Mouse (Mus musculus) forebrain, postnatal 0 days (tissue): ENCODE measurements around the gene Clcn5. TPM values are rescaled to one million over a fixed set of nuclear protein-coding genes. Genes with fewer than 3 reads are reported as not detected.

Source experiments
- ATAC-seq: fragments of 200-750 bp; cut with Nextera tagmentation; 2 replicates; pipeline ENCODE4 v1.8.0; 2017; ENCODE audit warnings: mild to moderate bottlenecking, moderate library complexity
- DNase-seq: peaks from one replicate; pipeline ENCODE4 v3.0.0-alpha.2; 2015
- H3K27ac ChIP-seq: fragments of 300-500 bp; sonication (generic); 2 replicates; pipeline ENCODE4 v1.5.1; 2014; ENCODE audit warnings: low read depth, mild to moderate bottlenecking, antibody characterized with exemption, low read length, moderate library complexity, mixed read lengths
- H3K27me3 ChIP-seq: fragments of 300-500 bp; sonication (generic); 2 replicates; pipeline ENCODE4 v1.6.1; 2014; ENCODE audit warnings: mild to moderate bottlenecking, low read length, mixed read lengths; ENCODE audit not compliant: insufficient read depth
- H3K36me3 ChIP-seq: fragments of 300-500 bp; sonication (generic); 2 replicates; pipeline ENCODE4 v1.6.1; 2014; ENCODE audit warnings: mild to moderate bottlenecking, moderate library complexity; ENCODE audit not compliant: insufficient read depth
- H3K4me1 ChIP-seq: fragments of 300-500 bp; sonication (generic); 2 replicates; pipeline ENCODE4 v1.6.1; 2014; ENCODE audit warnings: antibody characterized with exemption; ENCODE audit not compliant: insufficient read depth
- H3K4me2 ChIP-seq: fragments of 300-500 bp; sonication (generic); 2 replicates; pipeline ENCODE4 v1.6.1; 2014; ENCODE audit warnings: low read depth, mild to moderate bottlenecking, moderate library complexity
- H3K4me3 ChIP-seq: fragments of 300-500 bp; sonication (generic); 2 replicates; pipeline ENCODE4 v1.5.1; 2014; ENCODE audit warnings: low read depth, low read length, mixed read lengths
- H3K9ac ChIP-seq: fragments of 300-500 bp; sonication (generic); 2 replicates; pipeline ENCODE4 v1.6.1; 2014; ENCODE audit warnings: mild to moderate bottlenecking
- H3K9me3 ChIP-seq: fragments of 300-500 bp; sonication (generic); 2 replicates; pipeline ENCODE4 v1.6.1; 2016; ENCODE audit warnings: low read length
- CTCF ChIP-seq: sonication (generic); IDR thresholded peaks from 2 replicates; pipeline ENCODE4 v1.5.1; 2016; ENCODE audit warnings: antibody characterized with exemption, control low read depth, low read depth
- WGBS: fragments of 180-500 bp; shearing (Covaris S2); extraction: QIAGEN DNeasy Blood & Tissue Kit; methylation state at CpG from one replicate; pipeline ENCODE4 v1.1.7; 2014; 5-methylcytosine and 5-hydroxymethylcytosine counted together
- microRNA counts: library from miRNA; unstranded; fragments of <30 nt; microRNA quantifications from one replicate; lab custom pipeline; 2015
- microRNA-seq, 2 experiments: library from miRNA; unstranded; fragments of <30 nt; microRNA quantifications; one replicate each; pipeline ENCODE4; 2016
- polyA plus RNA-seq: library from polyadenylated mRNA; unstranded; fragments of >200 nt; fragmentation: Nextera tagmentation; extraction: Ambion mirVana; gene quantifications from 2 replicates; pipeline ENCODE4 v1.2.1, GENCODE M21; 2015
- total RNA-seq: library from RNA; depleted of rRNA; stranded (reverse); fragments of >200 nt; gene quantifications from 2 replicates; pipeline ENCODE4 v1.2.3, GENCODE M21; 2014; rRNA removed

Clcn5 gene
- total and polyA plus RNA-seq, 2 experiments from 2014 or later: 3.9 to 20.9 TPM

- DNase-seq (no peak), ATAC-seq (no peak)
- Histone ChIP-seq H3K27ac (no peak overlapping the region), H3K9me3 (no peaks in the 10 kb centered on the region), H3K4me3 (no peak overlapping the region), H3K36me3 (peaks cover 12% of the 10 kb centered on the region; the same call in 1 of the 2 replicates), H3K9ac (no peak overlapping the region), H3K27me3 (no peaks in the 10 kb centered on the region), H3K4me1 (no peaks in the 10 kb centered on the region), H3K4me2 (no peak overlapping the region)
- 86% methylated on average over 3 of the region's 3 CpGs for WGBS
- TF ChIP-seq CTCF: no peak
Observed at GRCm38 (mm10) chrX:7157976-7158375, 161.2 kb downstream of the Clcn5 start.

GRCm38 (mm10) chrX:7156026-7156732, 163.0 kb downstream of the Clcn5 start:
- no peak for TF ChIP-seq CTCF
- Histone ChIP-seq H3K4me1 (no peaks in the 10 kb centered on the region), H3K27me3 (no peaks in the 10 kb centered on the region), H3K4me2 (no peak overlapping the region), H3K36me3 (peaks cover 3% of the 10 kb centered on the region; the same call in 1 of the 2 replicates), H3K4me3 (no peak overlapping the region), H3K9me3 (no peaks in the 10 kb centered on the region), H3K27ac (no peak overlapping the region), H3K9ac (no peak overlapping the region)
- peak; percentile 4 for DNase-seq
- peak; percentile 42 for ATAC-seq
- WGBS: 47% methylated on average over 6 of the region's 6 CpGs

- no peak overlapping the region for H3K9ac ChIP-seq
- H3K9me3 ChIP-seq: no peaks in the 10 kb centered on the region
- no peak overlapping the region for H3K4me2 ChIP-seq
- H3K36me3 ChIP-seq: no peaks in the 10 kb centered on the region
- ATAC-seq: no peak
- H3K27me3 ChIP-seq: no peaks in the 10 kb centered on the region
- 83% methylated on average over 4 of the region's 4 CpGs for WGBS
- peak; percentile 32 for TF ChIP-seq CTCF
- peak; percentile 4 for DNase-seq
- no peak overlapping the region for H3K27ac ChIP-seq
- no peaks in the 10 kb centered on the region for H3K4me1 ChIP-seq
- H3K4me3 ChIP-seq: no peak overlapping the region
Observed at GRCm38 (mm10) chrX:7150129-7150528, 169.0 kb downstream of the Clcn5 start.

- ATAC-seq (no peak), DNase-seq (no peak)
- Histone ChIP-seq H3K4me3 (no peak overlapping the region), H3K9ac (no peak overlapping the region), H3K4me2 (no peak overlapping the region), H3K4me1 (no peaks in the 10 kb centered on the region), H3K9me3 (no peaks in the 10 kb centered on the region), H3K27me3 (no peaks in the 10 kb centered on the region), H3K36me3 (no peaks in the 10 kb centered on the region), H3K27ac (no peak overlapping the region)
- TF ChIP-seq CTCF: no peak
- 70% methylated on average over 7 of the region's 7 CpGs for WGBS
Observed at GRCm38 (mm10) chrX:7146156-7146555, 173.0 kb downstream of the Clcn5 start.

- ATAC-seq: no peak
- H3K36me3 ChIP-seq: no peaks in the 10 kb centered on the region
- 83% methylated on average over 4 of the region's 4 CpGs for WGBS
- H3K4me2 ChIP-seq: no peak overlapping the region
- H3K9ac ChIP-seq: no peak overlapping the region
- no peak for TF ChIP-seq CTCF
- H3K9me3 ChIP-seq: no peaks in the 10 kb centered on the region
- no peak overlapping the region for H3K27ac ChIP-seq
- no peak overlapping the region for H3K4me3 ChIP-seq
- no peaks in the 10 kb centered on the region for H3K27me3 ChIP-seq
- DNase-seq: no peak
- H3K4me1 ChIP-seq: no peaks in the 10 kb centered on the region
Observed at GRCm38 (mm10) chrX:7121618-7122280, 197.4 kb downstream of the Clcn5 start.

- H3K4me2 ChIP-seq: no peak overlapping the region
- H3K36me3 ChIP-seq: no peaks in the 10 kb centered on the region
- no peaks in the 10 kb centered on the region for H3K27me3 ChIP-seq
- WGBS: 61% methylated on average over 3 of the region's 3 CpGs
- no peak for ATAC-seq
- no peaks in the 10 kb centered on the region for H3K9me3 ChIP-seq
- DNase-seq: peak; percentile 4
- H3K4me1 ChIP-seq: no peaks in the 10 kb centered on the region
- no peak overlapping the region for H3K27ac ChIP-seq
- no peak overlapping the region for H3K4me3 ChIP-seq
- no peak overlapping the region for H3K9ac ChIP-seq
- TF ChIP-seq CTCF: no peak
Observed at GRCm38 (mm10) chrX:7114885-7115284, 204.3 kb downstream of the Clcn5 start.

MicroRNAs within 50 kb of the gene (microRNA counts, 519-probe panel; counts per million panel counts)
- microRNA mmu-miR-188-3p (lab: Ali Mortazavi, UCI) (not detected), microRNA mmu-miR-188-5p (lab: Ali Mortazavi, UCI) (not detected), microRNA mmu-miR-362-3p (lab: Ali Mortazavi, UCI) (3,179 counts per million, percentile 27 among the panel's probes with 10 or more counts), microRNA mmu-miR-362-5p (lab: Ali Mortazavi, UCI) (1,423 counts per million, percentile 9 among the panel's probes with 10 or more counts), microRNA mmu-miR-500 (lab: Ali Mortazavi, UCI) (4,763 counts per million, percentile 64 among the panel's probes with 10 or more counts), microRNA mmu-miR-501-3p (lab: Ali Mortazavi, UCI) (1,211 counts per million, percentile 8 among the panel's probes with 10 or more counts), microRNA mmu-miR-501-5p (lab: Ali Mortazavi, UCI) (1,596 counts per million, percentile 12 among the panel's probes with 10 or more counts), microRNA mmu-miR-532-3p (lab: Ali Mortazavi, UCI) (4,097 counts per million, percentile 48 among the panel's probes with 10 or more counts), microRNA mmu-miR-532-5p (lab: Ali Mortazavi, UCI) (4,550 counts per million, percentile 60 among the panel's probes with 10 or more counts)

Small RNA genes lying within 50 kb of the gene (microRNA-seq; reads per million reads assigned to microRNA genes)
- gene Mir188 (1,444 to 1,764 reads per million in 2 experiments), gene Mir362 (68.0 to 94.3 reads per million in 2 experiments), gene Mir500 (376 to 403 reads per million in 2 experiments), gene Mir501 (609 to 627 reads per million in 2 experiments), gene Mir532 (1,612 to 1,778 reads per million in 2 experiments)

Other genes starting within 250 kb of the Clcn5 start
- gene Usp27x, start 56.5 kb upstream of the Clcn5 start, total RNA-seq: 11.2 and 14.3 TPM in 2 replicates
- 1.4 and 3.2 TPM in 2 replicates for gene Usp27x, start 56.5 kb upstream of the Clcn5 start, polyA plus RNA-seq